Mouse (Mus musculus) small intestine, adult 2 months (tissue): ENCODE measurements around the gene Erlin1.

Experiments
- CTCF ChIP-seq: fragments of 200-500 bp; IDR thresholded peaks from 2 replicates; pipeline ENCODE4 v1.5.1; 2012; ENCODE audit warnings: low read depth, mild to moderate bottlenecking, control low read depth, inconsistent platforms, low read length, moderate library complexity, mixed read lengths; ENCODE audit not compliant: insufficient replicate concordance, insufficient read length; ENCODE audit errors: extremely low read depth
- POLR2A ChIP-seq: fragments of 200-500 bp; IDR thresholded peaks from 2 replicates; pipeline ENCODE4 v1.6.1; 2012; ENCODE audit warnings: low read depth, mild to moderate bottlenecking, control low read depth, inconsistent platforms, low read length, moderate library complexity

DNA sequence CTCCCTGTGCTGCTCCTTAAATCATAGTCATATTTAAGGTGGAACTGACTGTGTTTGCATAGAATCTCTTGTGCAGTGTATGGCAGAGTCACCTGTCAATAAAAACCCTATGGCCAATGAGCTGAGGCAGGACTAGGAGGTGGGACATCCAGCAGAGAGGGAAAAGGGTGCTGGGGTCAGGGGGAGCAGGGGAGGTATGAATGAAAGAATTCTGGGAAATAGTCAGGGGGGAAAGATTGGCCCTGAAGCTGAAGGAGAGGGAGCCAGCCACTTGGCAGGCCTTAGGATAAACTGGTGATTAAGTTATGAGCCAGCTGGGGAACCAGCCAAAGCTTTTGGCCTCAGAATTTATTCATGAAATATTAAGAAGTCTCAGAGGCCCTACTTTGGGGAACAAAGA lies 39.4 kb upstream of the Erlin1 start:
- TF ChIP-seq CTCF (no peak), POLR2A (no peak)
